Mouse (Mus musculus): ENCODE data around the gene Carmil1. TPM values are rescaled to one million over a fixed set of nuclear protein-coding genes. Genes with fewer than 3 reads are reported as not detected.

Gene Carmil1
- 43.8 and 46.2 TPM in 2 replicates for polyA plus RNA-seq (2015; fragmentation: Nextera tagmentation; extraction: Ambion mirVana)

GRCm38 (mm10) chr13:24280439-24281431 is at the start of gene Carmil1:
TSS of gene Carmil1 (minus strand) at chr13:24280795.

GRCm38 (mm10) chr13:24327201-24327600 is 46.6 kb upstream of the Carmil1 start, which contains the start of gene Cmah:
TSS of gene Cmah (plus strand) at chr13:24327404.

GRCm38 (mm10) chr13:23990928-23991327 is 289.7 kb downstream of the Carmil1 start, which contains the start of gene Scgn:
TSS of gene Scgn (minus strand) at chr13:23991214.

Other genes starting within 250 kb of the Carmil1 start
- 0.04 and 0.17 TPM in 2 replicates for gene Cmah, start 46.6 kb upstream of the Carmil1 start, polyA plus RNA-seq (2015; fragmentation: Nextera tagmentation; extraction: Ambion mirVana)